Mouse (Mus musculus) kidney, adult 2 months (tissue): ENCODE results near the gene Ctnna3. TPM values are rescaled to one million over a fixed set of nuclear protein-coding genes. Genes with fewer than 3 reads are reported as not detected.

ENCODE experiments used
- DNase-seq: peaks from one replicate; pipeline ENCODE4 v3.0.0; 2021
- H3K27ac ChIP-seq: fragments of 200-500 bp; 2 replicates; pipeline ENCODE4 v1.5.1; 2012; ENCODE audit warnings: low read depth, low read length, control low read depth, inconsistent platforms; ENCODE audit not compliant: insufficient read depth
- H3K27me3 ChIP-seq: fragments of 200-500 bp; replicated peaks from 2 replicates; pipeline ENCODE4 v1.6.1; 2012; ENCODE audit warnings: mild to moderate bottlenecking, moderate library complexity, low read length, inconsistent platforms; ENCODE audit not compliant: control insufficient read depth, insufficient read depth
- H3K36me3 ChIP-seq: fragments of 200-500 bp; 2 replicates; pipeline ENCODE4 v1.6.1; 2012; ENCODE audit warnings: mild to moderate bottlenecking, moderate library complexity, low read length, inconsistent platforms; ENCODE audit not compliant: control insufficient read depth, insufficient read depth
- H3K4me1 ChIP-seq: fragments of 200-500 bp; 2 replicates; pipeline ENCODE4 v1.6.1; 2011; ENCODE audit warnings: low read length; ENCODE audit not compliant: control insufficient read depth, insufficient read depth
- H3K4me3 ChIP-seq: fragments of 200-500 bp; 2 replicates; pipeline ENCODE4 v1.5.1; 2011; ENCODE audit warnings: mild to moderate bottlenecking, low read depth, low read length, control low read depth; ENCODE audit not compliant: insufficient read depth
- CTCF ChIP-seq: fragments of 200-500 bp; conservative IDR thresholded peaks from 2 replicates; pipeline ENCODE4 v1.5.1; 2011; ENCODE audit warnings: low read depth, mild to moderate bottlenecking, control low read depth, low read length, moderate library complexity, mixed read lengths; ENCODE audit not compliant: insufficient read depth, insufficient read length
- POLR2A ChIP-seq: fragments of 200-500 bp; IDR thresholded peaks from one replicate; pipeline ENCODE4 v1.6.1; 2011; ENCODE audit warnings: low read depth, low read length, control low read depth
- WGBS: fragments of 180-500 bp; shearing (Covaris S2); methylation state at CpG from one replicate; pipeline ENCODE4 v1.1.7; 2018; 5-methylcytosine and 5-hydroxymethylcytosine counted together
- polyA plus RNA-seq: library from polyadenylated mRNA; depleted of rRNA; stranded (reverse); fragments of >200 nt; gene quantifications from 2 replicates; pipeline ENCODE4 v1.2.3, GENCODE M21; 2012

Ctnna3 gene
- polyA plus RNA-seq, 1 experiment = 0.09 TPM

- no peaks in the 10 kb centered on the region for H3K36me3 ChIP-seq
- H3K4me3 ChIP-seq = no peak overlapping the region
- no peaks in the 10 kb centered on the region for H3K4me1 ChIP-seq
- no peak for TF ChIP-seq POLR2A
- TF ChIP-seq CTCF = no peak
- H3K27me3 ChIP-seq = no peaks in the 10 kb centered on the region
- no peak for DNase-seq
- H3K27ac ChIP-seq = no peak overlapping the region
- WGBS = 88% methylated on average over 4 of the region's 4 CpGs
Measured at GRCm38 (mm10) chr10:63839011-63839410, 409.1 kb downstream of the Ctnna3 start.

DNA sequence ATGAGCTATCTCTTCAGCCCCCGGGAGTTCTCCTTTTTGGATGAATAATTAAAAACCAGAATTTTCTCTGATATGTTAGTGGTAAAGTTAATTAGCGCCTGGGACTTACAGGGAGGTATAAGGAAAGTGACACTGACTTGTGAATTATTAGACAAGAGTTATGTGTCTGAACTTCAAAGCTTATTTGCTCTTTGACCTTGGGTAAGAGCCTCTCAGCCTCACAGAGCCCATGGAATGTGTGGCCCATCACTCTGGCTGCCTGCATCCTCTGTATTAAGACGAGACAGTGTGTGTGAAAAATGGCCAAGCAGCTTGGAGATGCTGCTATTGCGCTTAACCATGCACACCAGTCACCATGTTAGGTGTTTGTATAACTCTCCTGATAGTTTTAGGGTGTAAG lies 422.0 kb downstream of the Ctnna3 start:
- H3K27me3 ChIP-seq = no peaks in the 10 kb centered on the region
- no peak overlapping the region for H3K4me3 ChIP-seq
- DNase-seq = peak; percentile 2
- no peaks in the 10 kb centered on the region; the same call in 1 of the 2 replicates for H3K4me1 ChIP-seq
- H3K36me3 ChIP-seq = no peaks in the 10 kb centered on the region
- no peak overlapping the region for H3K27ac ChIP-seq
- TF ChIP-seq CTCF = no peak
- TF ChIP-seq POLR2A = no peak
- 39% methylated on average over 4 of the region's 4 CpGs for WGBS

DNA sequence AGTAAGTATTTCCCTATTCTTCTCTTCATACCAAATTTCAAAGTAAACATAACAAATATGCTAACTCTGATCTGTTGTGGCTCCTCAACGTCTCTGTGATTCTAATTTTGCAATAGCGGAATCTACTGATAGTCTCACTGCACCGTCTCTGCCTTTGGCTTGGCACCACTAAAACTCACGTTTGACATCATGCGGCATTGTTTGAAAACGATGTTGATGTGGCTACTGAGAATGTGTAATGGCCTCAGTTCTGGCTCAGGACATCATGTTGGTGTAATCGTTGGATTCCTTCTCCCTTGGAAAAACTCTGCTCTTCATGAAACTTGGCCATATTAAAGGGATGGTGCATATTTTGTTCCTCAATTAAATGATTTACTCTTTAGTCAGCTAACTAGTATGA lies 439.2 kb downstream of the Ctnna3 start:
- no peak overlapping the region for H3K4me3 ChIP-seq
- TF ChIP-seq CTCF (no peak), POLR2A (no peak)
- no peaks in the 10 kb centered on the region for H3K27me3 ChIP-seq
- no peak for DNase-seq
- H3K36me3 ChIP-seq = no peaks in the 10 kb centered on the region
- no peaks in the 10 kb centered on the region for H3K4me1 ChIP-seq
- H3K27ac ChIP-seq = no peak overlapping the region
- WGBS = 86% methylated on average over 7 of the region's 7 CpGs

DNA sequence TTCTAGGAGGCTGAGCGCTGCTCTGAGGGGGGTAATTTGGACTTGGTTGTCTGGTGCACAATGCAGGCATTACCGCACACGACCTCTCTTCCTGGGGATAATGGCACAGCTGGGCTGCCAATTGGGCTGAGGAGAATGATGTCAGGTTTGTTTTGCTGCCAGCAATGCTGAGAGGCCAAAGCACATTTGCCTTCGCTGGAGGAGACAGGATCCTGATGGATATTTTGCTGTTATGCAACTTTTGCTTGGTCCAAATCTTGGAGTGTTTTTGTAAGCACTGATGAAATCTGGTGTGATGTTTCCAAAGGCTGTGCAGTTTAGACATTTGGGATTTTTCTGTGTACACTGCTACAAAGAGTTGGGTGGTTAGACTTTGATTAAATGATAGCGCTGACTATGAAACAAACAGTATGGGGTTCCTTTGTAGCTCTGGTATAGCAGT lies 450.6 kb downstream of the Ctnna3 start:
- Histone ChIP-seq H3K27me3 (no peaks in the 10 kb centered on the region), H3K27ac (no peak overlapping the region), H3K4me3 (no peak overlapping the region), H3K36me3 (no peaks in the 10 kb centered on the region), H3K4me1 (no peaks in the 10 kb centered on the region)
- TF ChIP-seq POLR2A = no peak
- TF ChIP-seq CTCF = no peak
- DNase-seq = peak; percentile 2
- 80% methylated on average over 5 of the region's 5 CpGs for WGBS

DNA sequence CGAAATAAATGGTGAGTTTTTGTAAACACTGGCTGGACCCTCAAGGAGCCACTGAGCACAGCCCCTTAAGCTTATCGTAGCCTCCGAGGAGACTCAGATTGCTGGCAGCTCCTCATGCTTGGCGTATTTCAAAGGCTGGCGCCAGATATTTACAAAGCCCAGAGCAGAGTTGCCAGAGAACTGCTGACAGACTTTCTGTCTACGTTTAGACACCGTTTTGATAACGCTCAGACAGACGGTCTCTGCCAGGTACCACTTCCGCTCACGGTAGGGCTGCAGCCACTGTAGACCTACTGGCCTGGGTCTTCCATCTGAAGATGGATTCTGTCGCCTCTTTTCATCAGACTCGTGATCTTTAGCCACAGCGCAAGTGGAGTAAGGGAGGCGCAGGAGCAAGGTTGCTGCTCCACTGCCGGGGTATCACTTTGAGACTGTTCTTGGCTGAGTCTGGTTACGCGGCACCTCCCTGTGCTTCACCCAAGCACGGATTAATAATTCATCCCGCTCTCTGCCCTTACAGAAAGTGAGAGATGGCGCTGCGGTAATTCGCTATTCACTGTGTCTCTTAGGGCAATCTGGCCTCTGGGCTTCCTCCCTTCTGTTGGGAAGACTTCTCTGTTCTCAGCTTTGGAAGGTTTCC lies 456.7 kb downstream of the Ctnna3 start:
- Histone ChIP-seq H3K27ac (no peak overlapping the region), H3K36me3 (no peaks in the 10 kb centered on the region), H3K4me3 (no peak overlapping the region), H3K4me1 (no peaks in the 10 kb centered on the region), H3K27me3 (no peaks in the 10 kb centered on the region)
- no peak for DNase-seq
- TF ChIP-seq CTCF = no peak
- WGBS = 79% methylated on average over 23 of the region's 23 CpGs

DNA sequence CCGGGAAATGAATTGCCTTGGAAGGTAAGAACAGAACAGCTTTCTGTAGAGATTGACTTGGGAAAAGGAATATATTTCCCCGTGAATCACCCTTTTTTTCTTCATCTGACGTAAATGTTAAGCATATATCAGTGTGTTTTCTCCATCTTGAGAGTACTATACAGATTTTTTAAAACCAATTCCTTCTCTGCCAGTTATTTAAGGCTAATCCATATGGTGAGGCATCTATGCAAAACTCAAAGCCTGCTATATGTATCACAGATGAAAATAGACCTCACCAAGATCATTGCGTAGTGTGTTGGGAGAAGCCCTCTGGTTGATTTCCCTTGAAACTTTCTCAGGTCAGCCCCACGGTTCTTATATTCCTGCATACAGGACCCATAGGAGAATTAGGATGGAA lies 464.7 kb downstream of the Ctnna3 start:
- Histone ChIP-seq H3K27ac (no peak overlapping the region), H3K36me3 (no peaks in the 10 kb centered on the region), H3K27me3 (no peaks in the 10 kb centered on the region), H3K4me1 (no peaks in the 10 kb centered on the region), H3K4me3 (no peak overlapping the region)
- no peak for DNase-seq
- TF ChIP-seq CTCF (no peak), POLR2A (no peak)
- WGBS = 89% methylated on average over 5 of the region's 5 CpGs

DNA sequence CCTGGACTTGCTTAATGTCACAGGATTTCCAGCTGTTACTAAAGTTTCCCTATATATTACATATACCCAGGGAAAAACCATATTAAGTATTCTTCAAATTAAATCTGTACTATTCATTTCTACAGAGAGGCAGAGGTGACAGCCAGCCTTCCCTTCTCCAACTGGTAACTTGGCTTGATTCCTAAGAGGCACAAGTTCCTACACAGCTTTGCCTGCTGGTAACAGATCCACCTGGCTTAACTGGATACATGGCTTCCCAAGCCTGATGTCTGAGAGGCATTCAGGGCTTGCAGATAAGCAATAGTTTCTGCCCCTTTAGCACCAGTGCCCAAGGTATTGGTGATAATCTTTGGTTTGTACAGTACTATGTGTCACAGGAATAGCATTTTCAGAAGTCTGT lies 470.0 kb downstream of the Ctnna3 start:
- no peaks in the 10 kb centered on the region for H3K36me3 ChIP-seq
- no peak for TF ChIP-seq CTCF
- TF ChIP-seq POLR2A = no peak
- H3K4me3 ChIP-seq = no peak overlapping the region
- H3K4me1 ChIP-seq = no peaks in the 10 kb centered on the region
- H3K27ac ChIP-seq = no peak overlapping the region
- no peak for DNase-seq
- H3K27me3 ChIP-seq = no peaks in the 10 kb centered on the region

GRCm38 (mm10) chr10:63908878-63909277 lies 479.0 kb downstream of the Ctnna3 start:
- TF ChIP-seq CTCF (no peak), POLR2A (no peak)
- DNase-seq = no peak
- Histone ChIP-seq H3K27me3 (no peaks in the 10 kb centered on the region; the same call in 1 of the 2 replicates), H3K4me1 (no peaks in the 10 kb centered on the region), H3K27ac (no peak overlapping the region), H3K36me3 (no peaks in the 10 kb centered on the region), H3K4me3 (no peak overlapping the region)
